Mouse (Mus musculus) forebrain, embryonic 15.5 days (tissue): ENCODE results near the gene Gm20696. TPM values are rescaled to one million over a fixed set of nuclear protein-coding genes. Genes with fewer than 3 reads are reported as not detected.

ENCODE experiments used
- ATAC-seq: fragments of 200-750 bp; cut with Nextera tagmentation; replicated peaks from 2 replicates; pipeline ENCODE4 v1.8.0; 2017; ENCODE audit warnings: mild to moderate bottlenecking, moderate TSS enrichment, moderate library complexity
- H3K27ac ChIP-seq: fragments of 300-500 bp; sonication (generic); replicated peaks from 2 replicates; pipeline ENCODE4 v1.5.1; 2015; ENCODE audit warnings: mild to moderate bottlenecking, inconsistent platforms
- H3K27me3 ChIP-seq: fragments of 300-500 bp; sonication (generic); 2 replicates; pipeline ENCODE4 v1.6.1; 2015; ENCODE audit warnings: inconsistent platforms
- H3K36me3 ChIP-seq: fragments of 300-500 bp; sonication (generic); 2 replicates; pipeline ENCODE4 v1.6.1; 2015; ENCODE audit warnings: mild to moderate bottlenecking, inconsistent platforms
- H3K4me1 ChIP-seq: fragments of 300-500 bp; sonication (generic); 2 replicates; pipeline ENCODE4 v1.6.1; 2015; ENCODE audit warnings: inconsistent platforms
- H3K4me2 ChIP-seq: fragments of 300-500 bp; sonication (generic); replicated peaks from 2 replicates; pipeline ENCODE4 v1.6.1; 2015; ENCODE audit warnings: mild to moderate bottlenecking, inconsistent platforms
- H3K4me3 ChIP-seq: fragments of 300-500 bp; sonication (generic); 2 replicates; pipeline ENCODE4 v1.5.1; 2015; ENCODE audit warnings: mild to moderate bottlenecking, inconsistent platforms
- H3K9ac ChIP-seq: fragments of 300-500 bp; sonication (generic); replicated peaks from 2 replicates; pipeline ENCODE4 v1.6.1; 2015; ENCODE audit warnings: mild to moderate bottlenecking, inconsistent platforms
- H3K9me3 ChIP-seq: fragments of 300-500 bp; sonication (generic); 2 replicates; pipeline ENCODE4 v1.6.1; 2016; ENCODE audit warnings: inconsistent platforms
- WGBS: fragments of 180-500 bp; shearing (Covaris S2); methylation state at CpG from one replicate; pipeline ENCODE4 v1.1.7; 2015; ENCODE audit warnings: mixed read lengths; 5-methylcytosine and 5-hydroxymethylcytosine counted together
- polyA plus RNA-seq: library from polyadenylated mRNA; unstranded; fragments of >200 nt; fragmentation: Nextera tagmentation; extraction: Ambion mirVana; gene quantifications from 2 replicates; pipeline ENCODE4 v1.2.1, GENCODE M21; 2015

Gm20696 gene
- polyA plus RNA-seq, 1 experiment from 2014 or later = 5.8 TPM

- WGBS = 7% methylated on average over 8 of the region's 8 CpGs
- peaks cover 16% of the 10 kb centered on the region for H3K4me1 ChIP-seq
- no peak overlapping the region for H3K4me3 ChIP-seq
- peak overlapping the region; percentile 24; the same call in 1 of the 2 replicates for H3K9ac ChIP-seq
- H3K4me2 ChIP-seq = peak overlapping the region; percentile 31
- ATAC-seq = no peak; the same call in 1 of the 2 replicates
- peak overlapping the region; percentile 54 for H3K27ac ChIP-seq
- no peaks in the 10 kb centered on the region for H3K9me3 ChIP-seq
- H3K36me3 ChIP-seq = no peaks in the 10 kb centered on the region
- no peaks in the 10 kb centered on the region for H3K27me3 ChIP-seq
Observed at GRCm38 (mm10) chr6:99599651-99600050, 66.9 kb downstream of the Gm20696 start.

GRCm38 (mm10) chr6:99599229-99599628 lies 67.4 kb downstream of the Gm20696 start:
- H3K4me1 ChIP-seq = peaks cover 16% of the 10 kb centered on the region
- ATAC-seq = peak; percentile 57; the same call in 1 of the 2 replicates
- WGBS = 13% methylated on average over 5 of the region's 5 CpGs
- H3K9me3 ChIP-seq = no peaks in the 10 kb centered on the region
- H3K4me2 ChIP-seq = peak overlapping the region; percentile 31; the same call in 1 of the 2 replicates
- H3K36me3 ChIP-seq = no peaks in the 10 kb centered on the region
- no peak overlapping the region for H3K4me3 ChIP-seq
- no peaks in the 10 kb centered on the region for H3K27me3 ChIP-seq
- peak overlapping the region; percentile 54 for H3K27ac ChIP-seq
- no peak overlapping the region for H3K9ac ChIP-seq

GRCm38 (mm10) chr6:99577040-99577439 lies 89.6 kb downstream of the Gm20696 start:
- 0 out of 2 replicates have a peak, but pooled peaks have one; percentile 29 for ATAC-seq
- Histone ChIP-seq H3K27ac (no peak overlapping the region), H3K4me3 (no peak overlapping the region), H3K9me3 (no peaks in the 10 kb centered on the region), H3K9ac (no peak overlapping the region), H3K27me3 (no peaks in the 10 kb centered on the region), H3K4me2 (no peak overlapping the region), H3K4me1 (peaks cover 4% of the 10 kb centered on the region), H3K36me3 (no peaks in the 10 kb centered on the region)
- WGBS = 36% methylated on average over 6 of the region's 6 CpGs

GRCm38 (mm10) chr6:99575633-99576032 lies 91.0 kb downstream of the Gm20696 start:
- peaks cover 4% of the 10 kb centered on the region for H3K4me1 ChIP-seq
- no peak overlapping the region for H3K9ac ChIP-seq

GRCm38 (mm10) chr6:99573343-99573742 lies 93.3 kb downstream of the Gm20696 start:
- Histone ChIP-seq H3K4me2 (no peak overlapping the region), H3K4me1 (peaks cover 4% of the 10 kb centered on the region), H3K9ac (no peak overlapping the region), H3K4me3 (no peak overlapping the region), H3K27ac (no peak overlapping the region), H3K27me3 (no peaks in the 10 kb centered on the region), H3K36me3 (no peaks in the 10 kb centered on the region), H3K9me3 (no peaks in the 10 kb centered on the region)
- ATAC-seq = no peak
- WGBS = 84% methylated on average over 2 of the region's 2 CpGs

More at GRCm38 (mm10) chr6:99575633-99576032, 91.0 kb downstream of the Gm20696 start:
- Histone ChIP-seq H3K4me2 (no peak overlapping the region), H3K4me3 (no peak overlapping the region), H3K27me3 (no peaks in the 10 kb centered on the region), H3K27ac (no peak overlapping the region), H3K36me3 (no peaks in the 10 kb centered on the region), H3K9me3 (no peaks in the 10 kb centered on the region)
- WGBS = 91% methylated on average over 6 of the region's 6 CpGs
- ATAC-seq = no peak

GRCm38 (mm10) chr6:99572071-99572470 lies 94.5 kb downstream of the Gm20696 start:
- no peaks in the 10 kb centered on the region for H3K9me3 ChIP-seq
- no peak overlapping the region for H3K27ac ChIP-seq
- H3K4me1 ChIP-seq = no peaks in the 10 kb centered on the region; the same call in 1 of the 2 replicates
- 69% methylated on average over 5 of the region's 5 CpGs for WGBS
- no peak for ATAC-seq
- no peak overlapping the region for H3K4me3 ChIP-seq
- H3K27me3 ChIP-seq = no peaks in the 10 kb centered on the region
- no peak overlapping the region for H3K4me2 ChIP-seq
- no peak overlapping the region for H3K9ac ChIP-seq
- H3K36me3 ChIP-seq = no peaks in the 10 kb centered on the region

GRCm38 (mm10) chr6:99566921-99567320 lies 99.7 kb downstream of the Gm20696 start:
- no peaks in the 10 kb centered on the region for H3K4me1 ChIP-seq
- H3K27me3 ChIP-seq = no peaks in the 10 kb centered on the region
- H3K27ac ChIP-seq = no peak overlapping the region
- no peaks in the 10 kb centered on the region for H3K9me3 ChIP-seq
- no peak overlapping the region for H3K4me2 ChIP-seq
- H3K4me3 ChIP-seq = no peak overlapping the region
- no peaks in the 10 kb centered on the region for H3K36me3 ChIP-seq
- no peak for ATAC-seq
- WGBS = 83% methylated on average over 8 of the region's 8 CpGs
- H3K9ac ChIP-seq = no peak overlapping the region

GRCm38 (mm10) chr6:99564766-99565165 lies 101.8 kb downstream of the Gm20696 start:
- H3K27me3 ChIP-seq = no peaks in the 10 kb centered on the region
- H3K4me2 ChIP-seq = no peak overlapping the region
- no peak overlapping the region for H3K4me3 ChIP-seq
- no peaks in the 10 kb centered on the region for H3K4me1 ChIP-seq
- 73% methylated on average over 3 of the region's 3 CpGs for WGBS
- no peak for ATAC-seq
- H3K9ac ChIP-seq = no peak overlapping the region
- no peaks in the 10 kb centered on the region for H3K36me3 ChIP-seq
- no peak overlapping the region for H3K27ac ChIP-seq
- H3K9me3 ChIP-seq = no peaks in the 10 kb centered on the region

GRCm38 (mm10) chr6:99556950-99557349 lies 109.6 kb downstream of the Gm20696 start:
- no peak overlapping the region for H3K4me3 ChIP-seq
- 85% methylated on average over 5 of the region's 5 CpGs for whole genome bisulfite sequencing
- H3K9ac ChIP-seq = no peak overlapping the region
- no peak overlapping the region for H3K4me2 ChIP-seq
- H3K4me1 ChIP-seq = no peaks in the 10 kb centered on the region
- no peak overlapping the region for H3K27ac ChIP-seq
- no peaks in the 10 kb centered on the region for H3K27me3 ChIP-seq
- H3K9me3 ChIP-seq = no peaks in the 10 kb centered on the region
- no peak for ATAC-seq
- no peaks in the 10 kb centered on the region for H3K36me3 ChIP-seq

GRCm38 (mm10) chr6:99552816-99553215 lies 113.8 kb downstream of the Gm20696 start:
- no peak overlapping the region for H3K4me3 ChIP-seq
- H3K9ac ChIP-seq = no peak overlapping the region
- H3K27me3 ChIP-seq = no peaks in the 10 kb centered on the region
- no peaks in the 10 kb centered on the region for H3K4me1 ChIP-seq
- no peak overlapping the region for H3K27ac ChIP-seq
- no peaks in the 10 kb centered on the region for H3K9me3 ChIP-seq
- WGBS = 89% methylated on average over 1 of the region's 1 CpGs
- H3K36me3 ChIP-seq = no peaks in the 10 kb centered on the region
- no peak for ATAC-seq
- H3K4me2 ChIP-seq = no peak overlapping the region

- 94% methylated on average over 2 of the region's 2 CpGs for WGBS
- no peak overlapping the region for H3K4me3 ChIP-seq
- no peaks in the 10 kb centered on the region for H3K4me1 ChIP-seq
- H3K27me3 ChIP-seq = no peaks in the 10 kb centered on the region
- H3K9ac ChIP-seq = no peak overlapping the region
- H3K9me3 ChIP-seq = no peaks in the 10 kb centered on the region
- no peaks in the 10 kb centered on the region for H3K36me3 ChIP-seq
- H3K27ac ChIP-seq = no peak overlapping the region
- H3K4me2 ChIP-seq = no peak overlapping the region
- ATAC-seq = no peak
Observed at GRCm38 (mm10) chr6:99546416-99546815, 120.2 kb downstream of the Gm20696 start.

- H3K36me3 ChIP-seq = no peaks in the 10 kb centered on the region
- ATAC-seq = no peak
- no peak overlapping the region for H3K4me2 ChIP-seq
- H3K4me3 ChIP-seq = no peak overlapping the region
- H3K27me3 ChIP-seq = no peaks in the 10 kb centered on the region
- 67% methylated on average over 6 of the region's 6 CpGs for WGBS
- no peaks in the 10 kb centered on the region for H3K4me1 ChIP-seq
- no peak overlapping the region for H3K9ac ChIP-seq
- no peak overlapping the region for H3K27ac ChIP-seq
- no peaks in the 10 kb centered on the region for H3K9me3 ChIP-seq
Observed at GRCm38 (mm10) chr6:99545437-99545836, 121.2 kb downstream of the Gm20696 start.

GRCm38 (mm10) chr6:99541105-99541504 lies 125.5 kb downstream of the Gm20696 start:
- H3K4me3 ChIP-seq = no peak overlapping the region
- H3K27ac ChIP-seq = no peak overlapping the region
- no peak overlapping the region for H3K4me2 ChIP-seq
- H3K9ac ChIP-seq = no peak overlapping the region
- no peak for ATAC-seq
- no peaks in the 10 kb centered on the region for H3K4me1 ChIP-seq
- H3K9me3 ChIP-seq = no peaks in the 10 kb centered on the region
- no peaks in the 10 kb centered on the region for H3K36me3 ChIP-seq
- 55% methylated on average over 3 of the region's 3 CpGs for WGBS
- H3K27me3 ChIP-seq = no peaks in the 10 kb centered on the region
